Mouse (Mus musculus): ENCODE measurements around the gene Slc10a7.

- TF ChIP-seq EP300 (IDR thresholded peaks at IDR 0.05; ENCODE audit: low read depth), result no peak
- no peak for TF ChIP-seq CTCF (IDR thresholded peaks at IDR 0.05; ENCODE audit: low read depth)
Measured at GRCm38 (mm10) chr8:78634018-78634417, 124.9 kb downstream of the Slc10a7 start.

Measured in liver, postnatal 0 days (tissue).